Mouse (Mus musculus) hindbrain, postnatal 0 days (tissue): ENCODE results near the gene Neurl2. TPM values are rescaled to one million over a fixed set of nuclear protein-coding genes. Genes with fewer than 3 reads are reported as not detected.
A peak's percentile ranks its signal among the peaks of the same experiment; 100 is the strongest.

Experiments
- ATAC-seq: fragments of 200-750 bp; cut with Nextera tagmentation; 2 replicates; pipeline ENCODE4 v1.8.0; 2017; ENCODE audit warnings: mild to moderate bottlenecking, moderate TSS enrichment, moderate library complexity
- DNase-seq: peaks from one replicate; pipeline ENCODE4 v3.0.0-alpha.2; 2015; ENCODE audit warnings: low spot score
- H3K27ac ChIP-seq: fragments of 300-500 bp; sonication (generic); 2 replicates; pipeline ENCODE4 v1.5.1; 2014; ENCODE audit warnings: mild to moderate bottlenecking
- H3K27me3 ChIP-seq: fragments of 300-500 bp; sonication (generic); 2 replicates; pipeline ENCODE4 v1.6.1; 2014; ENCODE audit warnings: low read length, mixed read lengths; ENCODE audit not compliant: insufficient read depth
- H3K36me3 ChIP-seq: fragments of 300-500 bp; sonication (generic); 2 replicates; pipeline ENCODE4 v1.6.1; 2014; ENCODE audit warnings: low read length, mixed read lengths; ENCODE audit not compliant: insufficient read depth
- H3K4me1 ChIP-seq: fragments of 300-500 bp; sonication (generic); 2 replicates; pipeline ENCODE4 v1.6.1; 2014; ENCODE audit warnings: antibody characterized with exemption, low read length, mixed read lengths; ENCODE audit not compliant: insufficient read depth
- H3K4me2 ChIP-seq: fragments of 300-500 bp; sonication (generic); 2 replicates; pipeline ENCODE4 v1.6.1; 2014; ENCODE audit warnings: low read depth, mild to moderate bottlenecking, low read length, moderate library complexity, mixed read lengths
- H3K4me3 ChIP-seq: fragments of 300-500 bp; sonication (generic); 2 replicates; pipeline ENCODE4 v1.5.1; 2014; ENCODE audit warnings: low read length
- H3K9ac ChIP-seq: fragments of 300-500 bp; sonication (generic); replicated peaks from 2 replicates; pipeline ENCODE4 v1.6.1; 2014; ENCODE audit warnings: mild to moderate bottlenecking, low read length, moderate library complexity, mixed read lengths
- H3K9me3 ChIP-seq: fragments of 300-500 bp; sonication (generic); 2 replicates; pipeline ENCODE4 v1.6.1; 2016; ENCODE audit warnings: low read length, mixed read lengths
- CTCF ChIP-seq: IDR thresholded peaks from 2 replicates; pipeline ENCODE4 v1.5.1; 2016; ENCODE audit warnings: antibody characterized with exemption, control low read depth, low read depth
- WGBS: fragments of 180-500 bp; shearing (Covaris S2); extraction: QIAGEN DNeasy Blood & Tissue Kit; methylation state at CpG from one replicate; pipeline ENCODE4 v1.1.7; 2014; 5-methylcytosine and 5-hydroxymethylcytosine counted together
- polyA plus RNA-seq: library from polyadenylated mRNA; unstranded; fragments of >200 nt; fragmentation: Nextera tagmentation; extraction: Ambion mirVana; gene quantifications from 2 replicates; pipeline ENCODE4 v1.2.1, GENCODE M21; 2015
- total RNA-seq: library from RNA; depleted of rRNA; stranded (reverse); fragments of >200 nt; gene quantifications from 2 replicates; pipeline ENCODE4 v1.2.3, GENCODE M21; 2014

The Neurl2 gene
- total and polyA plus RNA-seq, 2 experiments from 2014 or later, result 7.6 to 12.1 TPM

- Histone ChIP-seq H3K36me3 (peaks cover 21% of the 10 kb centered on the region), H3K4me2 (0 out of 2 replicates have a peak overlapping the region, but pooled peaks have one; percentile 86), H3K27ac (no peak overlapping the region), H3K4me1 (peaks cover 14% of the 10 kb centered on the region; the same call in 1 of the 2 replicates), H3K9me3 (no peaks in the 10 kb centered on the region), H3K27me3 (no peaks in the 10 kb centered on the region), H3K9ac (no peak overlapping the region), H3K4me3 (no peak overlapping the region)
- no peak for DNase-seq
- ATAC-seq, result no peak
- WGBS, result 96% methylated on average over 4 of the region's 4 CpGs
- TF ChIP-seq CTCF, result no peak
Observed at GRCm38 (mm10) chr2:164835164-164835563, 1.9 kb upstream of the Neurl2 start.

DNA sequence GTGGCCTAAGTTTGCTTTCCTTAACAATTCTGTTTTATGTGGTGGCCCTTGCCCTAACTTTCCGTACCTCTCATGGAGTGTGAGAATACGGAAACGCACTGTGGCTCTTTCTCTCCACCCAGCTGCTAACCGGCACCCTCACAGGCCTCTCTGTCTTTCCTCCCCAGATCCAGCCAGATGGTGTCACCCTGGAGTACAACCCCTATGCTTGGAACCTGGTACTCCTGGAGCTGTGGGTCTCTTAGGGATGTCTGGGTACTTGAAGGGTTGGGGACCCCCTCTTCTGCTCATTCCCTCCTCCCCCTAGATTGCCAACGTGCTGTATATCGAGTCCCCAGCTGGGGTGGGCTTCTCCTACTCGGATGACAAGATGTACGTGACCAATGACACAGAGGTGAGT lies 1.3 kb upstream of the Neurl2 start:
- H3K9ac ChIP-seq, result peak overlapping the region; percentile 56
- H3K4me1 ChIP-seq, result peaks cover 14% of the 10 kb centered on the region; the same call in 1 of the 2 replicates
- H3K27me3 ChIP-seq, result no peaks in the 10 kb centered on the region
- peak; percentile 25 for TF ChIP-seq CTCF
- no peaks in the 10 kb centered on the region for H3K9me3 ChIP-seq
- ATAC-seq (no peak), DNase-seq (no peak)
- H3K4me3 ChIP-seq, result peak overlapping the region; percentile 56
- 0 out of 2 replicates have a peak overlapping the region, but pooled peaks have one; percentile 79 for H3K27ac ChIP-seq
- WGBS, result 39% methylated on average over 8 of the region's 8 CpGs
- peaks cover 21% of the 10 kb centered on the region for H3K36me3 ChIP-seq
- H3K4me2 ChIP-seq, result peak overlapping the region; percentile 86

GRCm38 (mm10) chr2:164832748-164833301 lies 431 bp downstream of the Neurl2 start, which contains the start of gene Ctsa:
Ctsa (plus strand) TSS chr2:164832873.
- DNase-seq (peak; percentile 79), ATAC-seq (peak; percentile 73)
- peak within 1 kb of the TSS; percentile 79 for H3K27ac ChIP-seq
- peak within 1 kb of the TSS; percentile 56 for H3K9ac ChIP-seq
- peak within 1 kb of the TSS; percentile 56 for H3K4me3 ChIP-seq
- peaks cover 14% of the 10 kb centered on the region; the same call in 1 of the 2 replicates for H3K4me1 ChIP-seq
- H3K27me3 ChIP-seq, result no peaks in the 10 kb centered on the region
- peak within 1 kb of the TSS; percentile 86 for H3K4me2 ChIP-seq
- H3K36me3 ChIP-seq, result peaks cover 6% of the 10 kb centered on the region; the same call in 1 of the 2 replicates
- H3K9me3 ChIP-seq, result no peaks in the 10 kb centered on the region
- peak; percentile 54 for TF ChIP-seq CTCF
- under 1% methylated on average over 35 of the region's 35 CpGs for whole genome bisulfite sequencing

GRCm38 (mm10) chr2:164832032-164832747 lies 1.1 kb downstream of the Neurl2 start:
- H3K9ac ChIP-seq, result peak overlapping the region; percentile 56
- H3K4me2 ChIP-seq, result peak overlapping the region; percentile 86
- no peak for DNase-seq
- ATAC-seq, result no peak
- H3K27ac ChIP-seq, result peak overlapping the region; percentile 79
- no peak for TF ChIP-seq CTCF
- peaks cover 14% of the 10 kb centered on the region; the same call in 1 of the 2 replicates for H3K4me1 ChIP-seq
- H3K9me3 ChIP-seq, result no peaks in the 10 kb centered on the region
- peak overlapping the region; percentile 56 for H3K4me3 ChIP-seq
- 50% methylated on average over 16 of the region's 16 CpGs for WGBS
- peaks cover 5% of the 10 kb centered on the region; the same call in 1 of the 2 replicates for H3K36me3 ChIP-seq
- H3K27me3 ChIP-seq, result no peaks in the 10 kb centered on the region

- H3K9ac ChIP-seq, result no peak overlapping the region
- H3K4me3 ChIP-seq, result no peak overlapping the region
- 90% methylated on average over 10 of the region's 10 CpGs for WGBS
- H3K4me1 ChIP-seq, result peaks cover 14% of the 10 kb centered on the region; the same call in 1 of the 2 replicates
- peaks cover 6% of the 10 kb centered on the region; the same call in 1 of the 2 replicates for H3K36me3 ChIP-seq
- ATAC-seq (no peak), DNase-seq (no peak)
- H3K27me3 ChIP-seq, result no peaks in the 10 kb centered on the region
- no peak for TF ChIP-seq CTCF
- no peak overlapping the region for H3K27ac ChIP-seq
- no peaks in the 10 kb centered on the region for H3K9me3 ChIP-seq
- no peak overlapping the region for H3K4me2 ChIP-seq
Observed at GRCm38 (mm10) chr2:164831029-164831428, 2.2 kb downstream of the Neurl2 start.

GRCm38 (mm10) chr2:164829090-164829489 lies 4.2 kb downstream of the Neurl2 start:
- 94% methylated on average over 1 of the region's 1 CpGs for WGBS
- Histone ChIP-seq H3K27ac (no peak overlapping the region), H3K9ac (no peak overlapping the region), H3K4me2 (no peak overlapping the region), H3K36me3 (peaks cover 18% of the 10 kb centered on the region; the same call in 1 of the 2 replicates), H3K4me3 (no peak overlapping the region), H3K27me3 (no peaks in the 10 kb centered on the region), H3K4me1 (peaks cover 4% of the 10 kb centered on the region; the same call in 1 of the 2 replicates), H3K9me3 (no peaks in the 10 kb centered on the region)
- no peak for ATAC-seq
- DNase-seq, result no peak
- TF ChIP-seq CTCF, result no peak

GRCm38 (mm10) chr2:164828437-164828836 lies 4.8 kb downstream of the Neurl2 start, which contains the start of gene Spata25:
Spata25 (minus strand) TSS chr2:164828537.
- TF ChIP-seq CTCF, result no peak
- peaks cover 18% of the 10 kb centered on the region; the same call in 1 of the 2 replicates for H3K36me3 ChIP-seq
- no peak for DNase-seq
- no peak within 1 kb of the TSS for H3K9ac ChIP-seq
- H3K9me3 ChIP-seq, result no peaks in the 10 kb centered on the region
- H3K4me1 ChIP-seq, result peaks cover 3% of the 10 kb centered on the region; the same call in 1 of the 2 replicates
- no peak within 1 kb of the TSS for H3K4me2 ChIP-seq
- no peak within 1 kb of the TSS for H3K4me3 ChIP-seq
- H3K27me3 ChIP-seq, result no peaks in the 10 kb centered on the region
- 86% methylated on average over 6 of the region's 6 CpGs for WGBS
- H3K27ac ChIP-seq, result no peak within 1 kb of the TSS
- no peak for ATAC-seq
